Mouse (Mus musculus) MN1 (cell line): ENCODE measurements around the gene Mreg.

Experiments used
- DNase-seq: peaks from one replicate; pipeline ENCODE4 v3.0.0-alpha.2; 2016; ENCODE audit warnings: low spot score

Mreg gene

DNA sequence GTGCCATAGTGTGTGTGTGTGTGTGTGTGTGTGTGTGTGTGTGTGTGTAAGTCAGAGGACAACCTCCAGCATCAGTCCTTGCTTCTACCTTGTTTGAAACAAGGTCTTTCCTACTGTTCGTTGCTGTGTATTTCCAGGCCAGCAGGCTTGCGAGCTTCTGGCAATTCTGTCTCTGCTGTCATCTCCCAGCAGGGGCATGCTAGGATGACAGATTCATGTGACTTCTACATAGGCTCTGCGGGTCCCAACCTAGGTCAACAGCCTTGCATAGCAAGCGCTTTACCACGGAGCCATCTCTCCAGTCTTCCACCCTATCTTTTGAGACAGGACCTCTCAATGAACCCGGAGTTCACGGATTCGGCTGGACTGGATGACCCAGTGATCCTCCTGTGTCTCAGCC lies 20.7 kb downstream of the Mreg start:
- no peak for DNase-seq

DNA sequence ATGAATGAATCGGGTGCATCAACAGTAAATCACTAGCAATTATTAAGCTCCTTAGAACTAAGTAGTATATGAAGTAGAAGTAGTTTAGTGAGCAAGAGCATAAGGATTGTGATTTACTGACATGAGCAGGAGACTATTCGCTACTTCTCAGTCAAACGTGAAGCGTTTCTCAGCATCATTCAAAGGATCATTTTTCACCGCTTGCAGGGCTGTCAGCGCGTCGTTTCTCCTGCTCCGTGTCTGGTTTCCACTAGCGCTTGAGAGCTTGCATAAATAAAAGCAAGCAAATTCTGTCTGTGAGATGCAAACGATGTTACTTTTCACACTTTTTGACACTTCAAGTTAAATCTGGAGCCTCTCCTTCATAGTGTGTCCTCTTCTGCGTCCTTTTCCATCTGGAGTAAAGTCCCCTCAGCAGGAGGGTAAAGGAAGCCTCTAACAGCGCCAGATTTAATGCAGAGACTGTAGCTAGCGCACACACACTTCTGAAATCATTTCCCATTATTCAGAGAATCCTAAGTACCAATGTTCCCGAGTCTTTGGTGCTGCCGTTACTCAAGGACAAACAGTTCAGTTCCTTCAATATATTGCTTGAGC lies 23.9 kb downstream of the Mreg start:
- no peak for DNase-seq

DNA sequence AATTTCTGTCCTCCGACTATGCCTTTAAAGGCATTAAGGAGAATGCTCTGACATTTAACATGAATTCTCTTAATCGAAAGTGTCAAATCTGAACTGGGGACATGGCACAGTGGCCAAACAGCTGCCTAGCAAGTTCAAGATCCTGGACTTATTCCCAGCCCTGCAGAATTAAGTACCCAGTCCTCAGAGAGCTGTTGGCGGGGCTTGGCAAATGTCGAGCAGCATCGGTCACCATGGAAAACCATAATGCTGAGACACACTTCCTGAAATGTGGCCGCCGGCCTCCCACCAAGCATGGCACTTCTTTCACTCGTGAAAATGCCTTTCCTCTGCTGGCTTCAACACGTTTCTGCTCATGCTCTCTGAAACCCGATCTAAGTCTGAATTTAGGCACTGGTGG lies 24.6 kb downstream of the Mreg start:
- no peak for DNase-seq

DNA sequence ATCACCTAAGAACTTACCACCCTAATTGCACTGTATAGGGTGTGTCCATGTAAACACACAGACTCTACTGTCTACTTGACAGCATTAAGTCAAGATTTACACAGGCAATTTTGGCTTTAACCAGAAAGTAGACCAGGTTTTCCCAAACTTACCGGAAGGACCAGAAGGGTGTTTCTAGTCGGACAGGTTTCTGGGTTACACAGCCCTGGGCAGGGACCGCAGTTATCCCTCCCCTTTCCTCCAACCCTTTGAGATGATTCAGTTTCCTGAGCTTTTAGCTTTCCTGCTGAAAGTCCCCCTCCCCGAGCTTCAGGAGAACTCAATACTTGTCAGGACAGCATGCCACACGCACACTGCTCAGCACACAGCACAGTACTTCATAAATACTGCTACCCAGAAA lies 26.0 kb downstream of the Mreg start:
- no peak for DNase-seq

DNA sequence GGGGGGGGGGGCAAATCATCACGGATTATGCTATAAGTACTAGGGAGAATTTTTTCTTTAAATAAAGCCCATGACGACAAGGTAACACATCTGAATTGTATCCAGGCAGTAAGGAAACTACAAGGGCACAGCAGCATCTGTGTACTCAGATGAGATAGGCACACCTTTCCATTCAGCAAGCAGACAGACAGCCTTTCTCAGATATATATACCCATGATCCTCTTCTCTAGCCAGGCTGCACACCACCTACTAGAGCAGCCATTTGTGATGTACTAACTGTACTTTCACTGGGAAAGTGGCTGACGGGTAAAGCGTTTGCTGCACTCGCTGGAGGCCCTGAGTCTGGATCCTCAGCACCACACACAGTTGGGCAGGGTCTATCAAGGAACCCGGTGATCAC lies 28.6 kb downstream of the Mreg start:
- no peak for DNase-seq

DNA sequence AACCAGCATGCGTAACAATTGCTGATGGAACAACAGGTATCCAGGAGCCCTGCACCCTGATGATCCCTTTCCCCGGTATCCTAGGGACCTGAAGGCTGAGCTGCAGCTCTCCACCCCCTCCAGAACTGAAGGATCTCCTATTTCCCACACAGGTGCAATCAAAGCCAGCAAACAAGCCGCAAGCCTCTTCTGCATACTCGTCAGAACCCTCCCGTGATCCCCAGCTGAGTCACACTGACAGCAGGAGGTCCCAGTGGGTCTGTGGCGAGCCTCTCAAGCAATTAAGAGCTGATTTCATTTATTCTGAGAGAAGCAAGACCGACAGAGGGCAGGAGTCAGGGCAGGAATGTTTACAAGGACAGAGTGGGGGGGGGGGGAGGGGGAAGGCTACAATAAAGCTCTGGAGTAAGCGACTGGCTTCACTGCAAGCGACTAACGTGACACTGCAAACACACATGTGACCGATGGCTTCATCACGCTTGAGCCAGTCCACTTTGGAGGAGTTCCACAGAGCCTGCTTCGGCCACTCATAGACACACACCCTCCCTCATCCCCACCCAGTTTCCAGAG lies 29.1 kb downstream of the Mreg start:
- peak; percentile 86 for DNase-seq

DNA sequence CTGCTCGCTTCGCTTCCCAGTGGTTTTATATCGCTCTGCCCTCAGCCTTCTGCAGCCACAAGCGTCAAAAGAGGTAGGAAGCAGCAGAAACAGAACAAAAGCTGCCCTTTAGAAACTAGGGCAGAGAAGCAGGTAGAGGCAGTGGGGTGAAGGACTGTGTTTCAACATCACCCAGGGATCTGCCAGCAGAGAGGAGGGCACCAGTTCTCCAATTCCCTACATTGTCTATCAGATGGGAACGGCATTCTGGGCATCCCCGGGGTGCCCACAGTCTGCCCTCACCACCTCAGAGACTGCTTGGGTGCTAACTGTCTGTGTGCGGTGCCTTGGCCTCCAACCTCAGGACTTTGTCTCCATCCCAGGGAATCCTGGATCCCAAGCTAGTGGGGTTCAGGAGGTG lies 32.2 kb downstream of the Mreg start:
- no peak for DNase-seq

DNA sequence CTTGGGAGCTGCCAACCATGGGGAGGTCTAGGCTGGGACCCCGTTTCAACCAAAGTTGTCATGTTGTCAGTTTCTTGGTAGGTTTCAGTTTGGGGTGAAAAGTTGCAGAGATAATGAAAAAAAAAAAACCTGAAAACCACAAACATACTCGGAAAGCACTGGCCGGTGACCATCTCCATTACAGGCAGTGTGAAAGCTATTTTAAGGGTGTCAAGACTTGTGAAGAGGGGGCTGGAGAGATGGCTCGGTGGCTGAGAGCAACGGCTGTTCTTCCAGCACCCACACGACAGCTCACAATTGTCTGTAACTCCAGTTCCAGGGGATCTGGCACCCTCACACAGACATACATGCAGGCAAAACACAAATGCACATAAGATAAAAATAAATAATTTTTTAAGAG lies 35.9 kb downstream of the Mreg start:
- no peak for DNase-seq

DNA sequence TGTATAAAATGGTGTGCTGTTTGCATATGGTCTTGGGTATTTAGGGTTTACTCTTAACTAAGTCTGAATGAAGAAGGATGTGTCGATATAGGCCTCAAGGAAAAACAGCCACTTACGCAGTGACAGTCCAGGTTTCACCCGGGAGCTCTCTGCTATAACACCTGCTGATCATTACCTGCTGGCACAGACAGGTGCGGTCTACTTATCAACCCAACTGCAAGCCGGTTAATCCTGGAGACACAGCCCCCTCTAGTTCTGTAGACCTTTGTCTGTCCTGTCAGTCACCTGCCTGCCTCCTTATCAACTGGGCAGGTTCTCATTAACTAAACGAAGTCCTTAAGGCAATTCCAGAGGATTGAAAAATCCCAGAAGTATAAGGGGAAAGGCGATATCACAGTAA lies 37.9 kb downstream of the Mreg start:
- DNase-seq = no peak

DNA sequence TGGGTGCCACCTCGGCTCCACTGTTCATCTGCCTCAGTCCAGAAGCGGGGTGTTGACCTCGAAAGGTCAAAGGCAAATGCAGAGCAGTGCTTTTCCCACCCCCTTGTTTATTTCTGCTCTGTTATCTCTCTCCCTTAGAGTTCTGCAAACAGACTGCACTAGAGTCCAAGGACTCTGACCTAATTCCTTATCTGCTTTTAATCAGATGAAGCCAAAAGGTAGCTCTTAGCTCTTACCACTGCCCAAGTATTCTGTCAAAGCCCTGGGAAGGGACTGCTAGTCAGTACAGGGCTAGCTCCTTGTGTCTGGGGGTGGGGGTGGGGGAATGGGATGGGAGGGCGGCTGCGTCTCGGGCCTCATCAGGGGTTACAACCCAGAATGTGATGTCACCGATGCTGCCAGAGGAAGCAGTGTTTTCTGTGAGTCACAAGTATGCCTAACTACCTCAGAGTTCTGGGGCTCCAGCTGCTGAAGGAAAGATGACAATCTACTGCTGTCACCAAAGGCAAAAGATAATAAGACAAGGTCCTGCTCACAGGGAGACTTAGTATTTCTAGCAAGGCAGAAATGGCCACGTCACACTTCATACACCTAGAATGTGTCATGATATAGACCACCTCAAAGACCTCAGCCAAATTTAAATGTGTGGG lies 38.6 kb downstream of the Mreg start:
- DNase-seq = no peak

DNA sequence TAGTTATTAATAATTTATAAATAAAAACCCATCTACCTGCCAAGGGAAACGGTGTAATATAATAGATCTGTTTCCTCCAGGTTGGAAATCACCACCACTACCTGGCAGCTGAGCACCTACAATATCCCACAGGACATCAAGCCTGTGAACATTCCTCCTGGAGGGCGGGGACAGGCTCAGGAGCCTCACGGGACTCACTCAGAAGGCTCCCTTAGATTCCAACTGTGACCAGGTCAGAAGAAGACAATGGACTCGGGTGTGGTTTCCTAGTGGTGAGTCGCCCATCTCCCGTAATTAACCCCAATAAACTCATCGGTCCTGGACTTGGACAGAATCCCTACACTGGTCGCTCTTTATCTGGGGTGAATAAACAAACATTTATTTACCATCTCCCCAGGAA lies 39.3 kb downstream of the Mreg start:
- DNase-seq = no peak

DNA sequence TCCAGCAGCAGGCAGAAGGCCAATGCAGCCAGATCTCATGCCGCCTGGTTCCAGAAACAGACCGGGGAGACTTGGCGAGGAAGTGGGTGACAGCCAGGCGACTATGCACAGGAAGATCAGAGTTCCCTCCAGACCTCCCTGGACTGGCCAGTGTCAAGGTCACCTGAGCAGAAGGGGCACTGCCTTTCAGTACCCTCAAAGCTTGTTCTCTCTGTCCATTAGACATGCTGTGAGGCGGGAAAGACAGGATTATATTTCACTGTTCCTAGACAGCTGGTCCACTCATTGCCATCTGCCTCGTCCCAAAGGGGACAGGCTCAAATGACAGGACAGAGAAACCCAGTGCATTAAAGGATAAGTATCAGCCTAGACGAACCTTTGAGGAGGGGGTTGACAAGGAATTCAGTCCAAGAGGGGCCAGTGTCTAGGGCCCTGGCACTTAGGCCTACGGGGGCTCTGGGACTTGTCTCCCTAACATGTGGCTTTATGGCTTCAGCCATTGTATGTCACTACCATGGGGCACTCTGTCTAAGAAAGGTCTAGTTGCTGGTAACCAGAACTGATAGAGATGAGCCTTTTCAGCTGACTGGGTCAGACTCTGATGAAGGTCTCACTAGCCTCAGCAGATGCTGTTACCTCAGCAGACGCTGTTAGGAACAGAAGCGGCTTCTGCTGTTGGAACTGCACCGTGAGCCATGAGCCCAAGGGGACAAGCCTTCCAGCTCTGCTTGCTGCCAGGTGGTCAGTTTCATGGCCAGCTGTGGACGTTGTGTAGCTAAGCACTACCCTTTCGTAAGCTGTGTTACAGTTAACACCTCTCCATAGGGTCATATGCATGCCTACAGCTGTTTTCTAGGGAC lies 40.9 kb downstream of the Mreg start:
- DNase-seq = no peak

DNA sequence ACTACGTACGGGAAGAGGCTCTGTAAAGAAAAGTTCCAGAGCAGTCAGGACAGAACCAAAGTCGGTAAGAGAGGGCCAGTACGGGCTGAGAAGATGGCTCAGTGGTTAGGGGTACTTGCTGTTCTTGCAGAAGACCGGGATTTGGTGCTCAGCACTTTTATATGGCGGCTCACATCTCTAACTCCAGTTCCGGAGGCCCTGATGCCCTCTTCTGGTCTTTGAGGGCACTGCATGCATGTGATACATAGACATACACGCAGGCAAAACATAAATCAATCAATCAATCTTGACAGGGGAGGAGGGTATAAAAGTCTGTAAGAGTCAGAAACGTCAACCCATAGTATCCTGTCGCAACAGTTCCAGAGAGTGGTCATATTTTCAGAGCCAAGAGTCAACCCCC lies 45.1 kb downstream of the Mreg start:
- DNase-seq = no peak

DNA sequence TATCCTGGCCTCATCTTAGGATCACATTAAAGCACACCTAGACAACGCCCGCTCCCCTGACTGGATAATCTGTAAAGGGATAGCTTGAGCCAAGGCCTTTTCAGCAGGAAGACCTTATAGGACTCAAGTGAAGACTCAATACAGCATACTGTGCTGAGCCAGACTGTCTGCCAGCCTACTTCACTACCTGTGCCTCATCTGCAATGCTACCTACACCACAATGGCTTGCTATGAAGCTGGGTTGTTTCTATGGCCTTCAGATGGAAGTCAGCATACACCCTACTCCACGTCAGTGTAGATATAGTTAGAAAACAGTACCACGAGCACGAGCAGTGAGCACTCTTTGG lies 45.7 kb downstream of the Mreg start:
- DNase-seq = no peak

DNA sequence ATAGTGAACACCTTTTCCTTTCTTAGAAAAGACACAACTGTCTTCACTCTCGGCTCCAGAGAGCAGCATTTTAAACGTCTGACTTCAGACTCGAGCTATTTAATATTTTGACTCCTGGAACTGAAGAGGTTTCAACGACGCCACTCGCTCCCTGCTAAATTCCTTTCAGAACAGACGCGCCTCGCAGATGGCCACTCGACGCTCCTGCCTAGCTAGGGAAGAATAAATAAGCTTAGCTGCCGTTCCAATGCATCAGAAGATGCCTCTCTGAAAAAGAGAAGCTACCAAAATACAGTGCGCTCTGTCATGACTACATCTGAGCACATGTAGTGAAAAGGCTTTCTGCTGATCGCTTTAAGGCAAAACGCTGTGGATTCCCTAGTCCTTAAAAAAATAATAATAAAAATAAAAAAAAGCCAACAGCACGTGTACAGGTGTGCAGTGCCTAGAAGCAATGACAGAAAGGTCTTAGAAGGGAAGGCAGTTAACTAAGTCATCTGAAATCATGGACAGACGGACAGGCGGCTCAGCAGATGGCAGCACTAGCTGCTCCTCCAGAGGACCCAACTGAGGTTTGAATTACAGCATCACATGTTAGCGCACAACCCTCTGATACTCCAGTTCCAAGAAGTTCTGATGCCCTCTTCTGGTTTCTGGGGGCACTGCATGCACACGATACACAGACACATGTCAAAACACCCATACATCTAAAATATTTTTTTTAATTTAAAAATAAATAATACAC lies 46.2 kb downstream of the Mreg start:
- no peak for DNase-seq

DNA sequence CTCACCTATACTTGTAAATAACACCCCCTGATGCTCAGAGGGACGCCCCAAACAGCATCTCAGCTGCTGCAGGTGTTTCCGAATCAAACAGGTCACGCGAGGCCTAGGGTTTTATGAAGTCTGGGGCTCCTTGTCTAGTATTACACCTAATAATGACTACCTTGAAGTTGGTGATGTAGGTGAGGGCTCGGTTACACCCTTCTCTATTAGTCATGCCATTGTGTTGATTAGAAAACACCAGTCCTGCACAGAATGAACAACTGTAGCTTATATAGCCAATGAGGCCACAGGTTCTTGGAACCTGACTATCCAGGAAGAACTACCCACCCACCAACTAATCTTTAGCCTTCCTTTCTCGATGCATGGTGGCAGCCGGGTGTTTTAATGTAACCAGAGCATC lies 51.8 kb downstream of the Mreg start:
- DNase-seq = no peak

DNA sequence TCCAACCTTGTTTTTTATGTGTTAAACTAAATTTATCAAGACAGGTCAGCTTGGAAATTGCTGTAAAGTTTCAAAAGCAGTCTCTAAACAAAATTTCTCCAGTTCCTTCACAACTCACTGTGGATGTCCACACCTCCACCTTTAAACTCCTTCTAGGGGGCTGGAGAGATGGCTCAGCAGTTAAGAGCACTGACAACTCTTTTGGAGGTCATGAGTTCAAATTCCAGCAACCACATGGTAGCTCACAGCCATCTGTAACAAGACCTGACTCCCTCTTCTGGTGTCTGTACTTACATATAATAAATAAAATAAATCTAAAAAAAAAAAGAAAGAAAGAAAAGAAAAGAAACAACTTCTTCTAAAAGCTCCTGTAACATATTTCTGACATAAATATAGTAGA lies 67.1 kb downstream of the Mreg start:
- no peak for DNase-seq

DNA sequence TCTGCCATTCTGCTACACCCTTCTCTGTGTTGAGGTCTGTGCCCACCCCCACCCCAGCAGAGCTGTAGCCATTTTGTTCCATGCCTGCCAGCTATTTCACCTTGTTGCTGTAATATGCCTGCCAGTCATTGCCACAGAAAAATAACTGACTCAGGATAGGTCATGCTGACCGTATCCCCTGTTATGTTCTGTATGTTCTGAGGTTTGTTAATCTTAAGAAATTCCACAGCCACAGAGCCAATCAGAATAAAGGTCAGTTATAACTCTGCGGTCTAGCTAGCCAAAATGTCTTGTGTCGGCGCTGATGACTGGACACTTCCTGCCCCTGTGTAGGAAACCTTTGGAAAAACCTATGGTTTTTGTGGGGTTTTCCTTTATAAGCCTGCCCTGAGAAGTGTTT lies 67.7 kb downstream of the Mreg start:
- DNase-seq = no peak

DNA sequence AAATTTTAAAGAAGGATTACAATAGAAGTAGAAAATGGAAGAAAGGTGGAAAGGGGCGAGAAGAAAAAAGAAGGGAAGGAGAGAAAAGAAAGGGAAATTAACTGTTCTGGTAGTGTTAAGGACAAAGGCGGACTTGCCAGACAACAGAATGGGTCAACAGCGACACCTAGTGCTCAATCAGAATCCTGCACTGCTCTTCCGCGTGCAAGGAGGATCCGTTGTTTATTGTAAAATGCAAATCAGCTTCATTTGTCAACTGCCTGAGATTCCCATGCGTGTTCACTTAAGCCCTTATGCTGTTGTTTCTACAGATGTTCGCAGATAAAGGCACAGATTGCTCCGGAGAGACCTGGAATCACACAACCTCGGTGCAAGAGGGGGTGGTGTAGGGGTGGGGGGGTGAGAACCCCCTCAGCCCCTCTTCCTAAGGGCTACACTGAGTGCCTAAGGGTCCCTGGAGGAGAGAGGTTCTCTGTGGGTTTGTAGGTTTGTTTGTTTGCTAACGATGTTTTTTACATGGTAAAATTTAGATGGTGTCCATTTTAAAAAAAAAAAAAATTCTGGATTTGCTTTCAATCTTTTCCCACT lies 70.1 kb downstream of the Mreg start:
- DNase-seq = peak; percentile 81

DNA sequence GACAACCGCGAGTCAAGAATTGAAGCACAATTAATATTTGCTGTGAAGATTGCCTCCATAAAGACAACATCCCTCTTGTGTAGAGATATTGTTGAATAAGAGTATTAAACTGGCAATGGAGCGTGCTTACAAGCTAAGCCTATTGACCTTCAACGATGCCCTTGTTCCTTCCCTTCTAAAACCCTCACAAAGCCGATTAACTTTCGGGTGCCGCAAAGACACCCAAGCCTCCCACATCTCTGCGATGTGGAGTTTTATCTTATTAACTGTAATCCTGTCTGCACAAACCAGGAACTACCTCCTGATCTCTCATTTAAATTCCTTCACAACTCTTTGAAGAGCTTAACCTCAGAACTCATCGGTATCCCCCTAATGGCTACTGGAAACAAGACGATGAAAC lies 76.0 kb downstream of the Mreg start:
- DNase-seq = no peak

DNA sequence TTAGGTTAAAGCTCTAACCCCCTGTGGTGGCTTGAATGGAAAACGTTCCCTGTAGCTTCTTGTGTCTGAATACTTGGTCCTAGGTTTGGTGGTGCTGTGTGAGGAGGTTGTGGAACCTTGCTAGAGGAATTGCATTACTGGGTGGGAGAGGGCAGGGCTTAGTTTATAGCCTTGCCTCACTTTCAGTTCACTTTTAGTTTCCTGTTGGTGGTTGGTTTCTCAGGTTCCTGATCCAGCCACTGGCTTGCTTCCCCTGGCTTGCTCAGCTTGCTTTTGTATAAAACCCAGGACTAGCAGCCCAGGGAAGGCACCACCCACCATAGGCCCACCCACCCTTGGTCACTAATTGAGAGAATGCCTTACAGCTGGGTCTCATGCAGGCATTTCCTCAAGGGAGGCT lies 77.6 kb downstream of the Mreg start:
- DNase-seq = no peak
